Mouse (Mus musculus) stomach, embryonic 15.5 days (tissue): ENCODE measurements around the gene Gm597. TPM values are rescaled to one million over a fixed set of nuclear protein-coding genes. Genes with fewer than 3 reads are reported as not detected.

Experiments
- ATAC-seq: fragments of 200-750 bp; cut with Nextera tagmentation; 2 replicates; pipeline ENCODE4 v1.8.0; 2017; ENCODE audit warnings: low read depth, moderate number of reproducible peaks, moderate TSS enrichment; ENCODE audit not compliant: insufficient read depth, low FRiP score
- H3K27ac ChIP-seq: fragments of 300-500 bp; sonication (generic); 2 replicates; pipeline ENCODE4 v1.5.1; 2015; ENCODE audit warnings: mild to moderate bottlenecking, inconsistent platforms
- H3K27me3 ChIP-seq: fragments of 300-500 bp; sonication (generic); replicated peaks from 2 replicates; pipeline ENCODE4 v1.6.1; 2015; ENCODE audit warnings: inconsistent platforms
- H3K36me3 ChIP-seq: fragments of 300-500 bp; sonication (generic); 2 replicates; pipeline ENCODE4 v1.6.1; 2015; ENCODE audit warnings: inconsistent platforms
- H3K4me1 ChIP-seq: fragments of 300-500 bp; sonication (generic); 2 replicates; pipeline ENCODE4 v1.6.1; 2015; ENCODE audit warnings: inconsistent platforms
- H3K4me2 ChIP-seq: fragments of 300-500 bp; sonication (generic); 2 replicates; pipeline ENCODE4 v1.6.1; 2015; ENCODE audit warnings: mild to moderate bottlenecking, inconsistent platforms
- H3K4me3 ChIP-seq: fragments of 300-500 bp; sonication (generic); replicated peaks from 2 replicates; pipeline ENCODE4 v1.5.1; 2015; ENCODE audit warnings: inconsistent platforms
- H3K9ac ChIP-seq: fragments of 300-500 bp; sonication (generic); 2 replicates; pipeline ENCODE4 v1.6.1; 2015; ENCODE audit warnings: inconsistent platforms
- H3K9me3 ChIP-seq: fragments of 300-500 bp; sonication (generic); 2 replicates; pipeline ENCODE4 v1.6.1; 2016; ENCODE audit warnings: inconsistent platforms
- WGBS: fragments of 180-500 bp; shearing (Covaris S2); methylation state at CpG from one replicate; pipeline ENCODE4 v1.1.7; 2015; 5-methylcytosine and 5-hydroxymethylcytosine counted together
- polyA plus RNA-seq: library from polyadenylated mRNA; unstranded; fragments of >200 nt; fragmentation: Nextera tagmentation; extraction: Ambion mirVana; gene quantifications from 2 replicates; pipeline ENCODE4 v1.2.1, GENCODE M21; 2015

The Gm597 gene
- not detected in 2 replicates for polyA plus RNA-seq

DNA sequence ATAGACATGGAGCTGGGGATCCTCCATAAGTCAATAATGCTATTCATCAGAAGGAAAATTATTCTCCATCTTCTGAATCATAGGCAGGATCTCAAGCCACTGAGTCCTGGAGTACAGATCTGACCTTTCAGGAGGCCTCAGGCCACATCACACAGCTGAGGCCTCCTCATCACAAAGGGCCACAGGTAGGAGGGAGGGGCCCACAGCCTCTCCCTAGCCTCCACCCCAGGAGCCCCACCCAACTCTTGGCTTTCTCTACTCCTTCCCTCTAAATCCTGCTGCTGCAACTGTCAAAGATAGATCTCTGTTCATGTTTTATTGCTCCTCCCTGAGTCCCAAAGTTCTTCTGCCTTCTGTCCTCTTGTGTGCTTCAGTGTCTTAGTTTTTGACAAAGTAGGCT, at the start of gene Gm597:
Gene Gm597, minus strand, starts transcription at position 101 of the 400 bp plus-strand sequence.
- H3K9me3 ChIP-seq = no peaks in the 10 kb centered on the region
- no peak for ATAC-seq
- H3K27ac ChIP-seq = no peak within 1 kb of the TSS
- no peak within 1 kb of the TSS for H3K9ac ChIP-seq
- no peak within 1 kb of the TSS for H3K4me3 ChIP-seq
- H3K4me1 ChIP-seq = no peaks in the 10 kb centered on the region
- H3K36me3 ChIP-seq = no peaks in the 10 kb centered on the region
- no peaks in the 10 kb centered on the region for H3K27me3 ChIP-seq
- no peak within 1 kb of the TSS for H3K4me2 ChIP-seq

DNA sequence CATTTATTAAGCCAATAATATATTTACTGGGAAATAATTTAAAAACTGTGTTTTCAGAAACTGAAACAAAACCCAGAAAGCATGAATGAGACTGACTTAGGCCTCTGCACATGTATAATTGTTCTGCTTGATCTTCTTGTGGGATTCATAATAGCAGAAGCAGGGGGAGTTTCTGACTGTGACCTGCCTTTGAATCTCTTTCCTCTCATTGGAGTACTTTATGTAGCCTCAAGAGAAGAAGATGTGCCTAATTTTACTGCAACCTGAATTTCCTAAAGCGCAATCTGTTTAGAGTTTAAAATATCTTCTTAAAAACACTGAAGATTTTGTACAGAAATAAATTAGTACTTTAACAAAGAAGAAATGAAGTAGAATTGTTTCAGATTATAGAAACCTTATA, 27.6 kb upstream of the Gm597 start:
- Histone ChIP-seq H3K9ac (no peak overlapping the region), H3K4me3 (no peak overlapping the region), H3K27me3 (no peaks in the 10 kb centered on the region), H3K36me3 (no peaks in the 10 kb centered on the region), H3K4me2 (no peak overlapping the region), H3K9me3 (no peaks in the 10 kb centered on the region), H3K27ac (no peak overlapping the region), H3K4me1 (no peaks in the 10 kb centered on the region)
- ATAC-seq = no peak
- 94% methylated on average over 1 of the region's 1 CpGs for WGBS

DNA sequence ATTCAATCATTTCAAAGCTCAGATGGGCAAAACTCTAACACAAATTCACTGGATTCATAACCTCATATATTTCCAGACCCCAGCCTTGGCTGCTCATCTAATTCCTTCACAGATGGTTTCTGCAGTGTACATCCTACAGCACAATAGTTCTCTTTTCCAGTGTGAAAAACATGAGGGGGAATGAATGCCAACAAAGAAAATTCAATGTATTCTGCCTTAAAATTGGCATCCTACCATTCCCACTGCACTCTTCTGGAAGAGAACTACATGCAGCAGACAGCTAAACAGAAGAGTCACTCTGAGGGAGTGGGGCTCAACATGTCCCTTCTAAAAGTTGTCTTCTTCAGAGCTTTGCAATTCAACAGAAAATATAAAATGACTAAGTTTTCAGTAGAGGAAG, 26.6 kb upstream of the Gm597 start:
- Histone ChIP-seq H3K4me2 (no peak overlapping the region), H3K27me3 (no peaks in the 10 kb centered on the region), H3K4me1 (no peaks in the 10 kb centered on the region), H3K9ac (no peak overlapping the region), H3K36me3 (no peaks in the 10 kb centered on the region), H3K27ac (no peak overlapping the region), H3K4me3 (no peak overlapping the region), H3K9me3 (no peaks in the 10 kb centered on the region)
- ATAC-seq = no peak

DNA sequence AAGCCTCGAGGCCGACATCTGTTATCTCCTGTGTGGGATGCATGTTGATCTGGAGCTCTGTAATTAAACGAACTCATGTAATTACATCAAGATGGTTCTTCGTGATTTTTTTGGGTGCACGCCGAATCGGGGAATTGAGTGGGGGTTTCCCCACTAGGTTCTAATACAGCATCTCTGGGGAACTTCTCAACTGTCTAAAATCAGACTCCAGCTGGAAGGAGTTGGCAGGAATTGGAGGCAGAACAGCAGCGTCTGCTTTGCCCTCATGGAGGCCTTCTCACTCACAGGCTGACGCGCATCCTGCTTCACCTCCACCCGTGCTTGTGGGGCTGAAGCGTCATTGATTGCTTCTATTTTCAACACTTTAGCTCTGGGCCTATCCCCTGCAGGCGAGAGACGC, 20.8 kb upstream of the Gm597 start:
- no peak overlapping the region for H3K9ac ChIP-seq
- no peaks in the 10 kb centered on the region for H3K4me1 ChIP-seq
- no peak overlapping the region for H3K27ac ChIP-seq
- H3K36me3 ChIP-seq = no peaks in the 10 kb centered on the region
- no peak overlapping the region for H3K4me2 ChIP-seq
- H3K4me3 ChIP-seq = no peak overlapping the region
- no peaks in the 10 kb centered on the region for H3K9me3 ChIP-seq
- no peaks in the 10 kb centered on the region for H3K27me3 ChIP-seq
- WGBS = 87% methylated on average over 14 of the region's 14 CpGs
- no peak for ATAC-seq
